Mouse (Mus musculus) neural tube, embryonic 10.5 days (tissue): Measurements from ENCODE around the gene Prcd.

Experiments used
- DNase-seq: peaks from one replicate; pipeline ENCODE4 v3.0.0-alpha.2; 2017; ENCODE audit warnings: low spot score; ENCODE audit errors: extremely low spot score

The Prcd gene

GRCm38 (mm10) chr11:116687897-116688296, 34.6 kb downstream of the Prcd start:
- DNase-seq: no peak

- DNase-seq: no peak
Observed at GRCm38 (mm10) chr11:116689622-116690021, 36.3 kb downstream of the Prcd start.

GRCm38 (mm10) chr11:116690701-116691575, 37.6 kb downstream of the Prcd start:
- DNase-seq: no peak

- DNase-seq: no peak
Observed at GRCm38 (mm10) chr11:116693899-116694249, 40.5 kb downstream of the Prcd start.

- peak; percentile 49 for DNase-seq
Observed at GRCm38 (mm10) chr11:116694250-116695193, 41.2 kb downstream of the Prcd start.

GRCm38 (mm10) chr11:116695194-116695880, 42.0 kb downstream of the Prcd start:
- DNase-seq: no peak

GRCm38 (mm10) chr11:116696426-116696825, 43.1 kb downstream of the Prcd start:
- DNase-seq: no peak

- no peak for DNase-seq
Observed at GRCm38 (mm10) chr11:116697521-116697920, 44.2 kb downstream of the Prcd start.

- no peak for DNase-seq
Observed at GRCm38 (mm10) chr11:116701377-116701841, 48.1 kb downstream of the Prcd start.

GRCm38 (mm10) chr11:116704336-116705035, 51.2 kb downstream of the Prcd start:
- no peak for DNase-seq

GRCm38 (mm10) chr11:116705204-116705608, 51.9 kb downstream of the Prcd start:
- no peak for DNase-seq

GRCm38 (mm10) chr11:116706363-116706762, 53.0 kb downstream of the Prcd start:
- no peak for DNase-seq

GRCm38 (mm10) chr11:116710171-116710570, 56.8 kb downstream of the Prcd start:
- DNase-seq: no peak

- DNase-seq: no peak
Observed at GRCm38 (mm10) chr11:116710793-116711192, 57.5 kb downstream of the Prcd start.

GRCm38 (mm10) chr11:116714052-116714451, 60.7 kb downstream of the Prcd start:
- DNase-seq: no peak
